Mouse (Mus musculus) lung, postnatal 36 days (tissue): Measurements from ENCODE around the gene Trim44.

Experiments
- DNase-seq: peaks from one replicate; pipeline ENCODE4 v3.0.0; 2022; ENCODE audit warnings: mixed read lengths

Gene Trim44

DNA sequence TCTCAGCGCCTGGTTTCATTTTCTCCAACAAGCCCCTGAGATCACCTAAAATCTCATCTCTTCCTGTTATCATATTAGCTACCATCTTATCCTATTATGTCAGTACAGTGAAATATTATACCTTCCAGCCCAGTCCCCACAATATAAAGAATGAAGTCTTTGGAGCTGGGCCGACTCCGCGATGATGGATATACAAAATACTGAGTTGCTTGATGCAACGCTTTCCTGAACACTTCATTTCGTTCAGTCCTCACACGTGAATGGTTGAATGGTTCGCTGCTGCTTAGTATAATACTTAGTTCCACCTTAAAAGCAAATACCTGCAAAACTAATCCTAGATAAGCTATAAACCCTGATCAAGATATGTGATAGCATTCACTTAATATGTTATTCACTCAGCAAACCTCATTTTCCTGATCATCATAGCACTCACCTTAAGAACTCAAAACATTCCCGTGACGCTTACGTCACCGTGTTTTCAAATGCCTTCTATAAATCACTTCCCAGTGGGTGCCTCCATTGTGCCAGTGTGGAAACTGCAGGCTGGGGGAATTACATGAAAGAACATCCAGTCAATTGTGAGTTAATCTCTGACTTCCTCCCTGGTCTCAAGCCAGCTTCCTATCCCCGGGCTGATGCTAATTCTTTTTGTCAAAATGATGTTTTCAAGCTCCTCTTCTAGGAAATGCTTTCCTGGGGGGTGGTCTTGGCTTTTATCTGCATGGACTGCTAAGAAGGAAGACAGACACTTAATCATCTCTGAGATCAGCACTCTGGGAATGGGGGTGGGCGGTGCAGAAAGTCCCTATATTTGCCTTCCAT, at the start of gene Trim44:
Gene Trim44, minus strand, starts transcription at position 466 of the 822 bp plus-strand sequence.
- DNase-seq: no peak

DNA sequence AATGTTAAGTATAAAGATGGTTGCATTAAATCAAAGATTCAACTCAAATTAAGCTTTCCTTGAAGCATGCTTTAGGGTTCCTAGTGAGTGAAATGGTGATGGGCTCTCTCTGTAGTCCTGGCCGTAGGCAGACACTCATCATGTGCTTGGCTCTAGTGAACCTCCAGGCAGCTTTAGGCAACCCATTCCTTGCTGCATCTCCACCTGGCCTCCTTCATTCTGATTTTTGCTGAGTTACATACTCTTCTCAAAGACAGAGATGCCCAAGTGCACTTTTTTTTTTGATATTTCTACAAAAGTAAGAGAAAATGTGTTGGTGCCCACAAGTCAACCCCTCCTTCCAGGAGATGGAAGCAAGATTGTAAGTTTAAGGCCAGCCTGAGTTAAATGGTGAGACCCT, 47.5 kb upstream of the Trim44 start:
- no peak for DNase-seq

DNA sequence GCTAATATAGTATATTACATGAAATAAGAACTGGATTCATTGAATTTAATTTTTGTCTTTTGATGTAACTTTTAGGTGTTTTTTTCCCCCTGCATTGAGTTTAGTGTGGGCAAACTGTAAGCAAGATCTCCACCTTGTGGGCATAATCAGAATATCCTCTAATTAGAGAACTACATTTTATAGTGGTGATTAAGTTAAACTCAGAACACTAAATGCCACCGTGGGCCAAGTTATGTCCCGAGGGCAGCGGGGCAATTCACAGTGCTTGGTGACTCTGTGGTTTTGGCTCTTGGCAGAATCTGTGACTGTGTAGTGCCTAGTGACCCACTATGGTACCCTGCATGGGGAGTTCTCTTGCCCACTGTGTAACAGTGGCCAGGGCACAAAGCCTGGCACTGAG, 45.8 kb upstream of the Trim44 start:
- peak; percentile 26 for DNase-seq

DNA sequence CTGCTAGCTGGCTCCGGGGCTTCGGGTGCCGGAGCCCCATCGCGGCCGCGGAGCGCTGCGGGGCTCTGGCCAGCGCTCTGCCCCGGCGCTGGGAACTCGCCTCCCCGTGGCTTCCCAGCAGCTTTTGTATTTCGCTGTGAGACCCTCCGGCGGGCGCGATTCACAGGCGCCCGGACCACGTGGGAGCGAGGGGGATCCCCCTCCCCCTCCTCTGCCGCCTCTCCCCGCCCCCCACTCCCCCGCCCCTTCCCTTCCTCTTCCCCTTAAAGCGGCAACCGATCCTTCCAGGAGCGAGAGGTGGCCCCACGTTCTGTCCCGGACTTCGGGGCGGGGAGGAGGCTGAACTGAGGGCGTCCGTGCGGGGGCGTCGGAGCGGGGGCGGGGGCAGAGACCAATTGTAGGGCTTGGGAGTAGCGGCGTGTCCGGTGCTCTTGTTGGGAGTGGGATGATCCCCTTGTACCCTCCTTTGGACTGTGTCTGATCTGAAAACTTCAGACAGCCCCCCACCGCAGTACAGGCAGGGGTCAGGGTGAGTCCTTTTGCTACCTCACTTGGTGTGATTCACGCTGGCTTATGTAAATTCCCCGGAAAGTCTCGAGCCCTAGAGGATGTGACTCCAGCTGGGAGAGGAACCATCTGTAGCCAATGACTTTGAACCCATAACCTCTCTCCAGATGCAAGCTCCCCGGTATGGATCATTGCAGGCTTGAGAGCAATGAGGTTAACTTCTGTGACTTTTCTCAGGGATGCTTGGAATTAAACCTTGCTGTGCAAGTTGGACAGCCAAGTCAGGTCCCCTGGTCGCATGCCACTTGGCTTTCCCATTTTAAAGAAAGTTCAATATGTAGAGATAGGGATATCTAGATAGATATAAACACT, 44.3 kb upstream of the Trim44 start, which contains the start of gene Fjx1:
Gene Fjx1, minus strand, starts transcription at position 829 of the 879 bp plus-strand sequence.
- DNase-seq: peak; percentile 21

DNA sequence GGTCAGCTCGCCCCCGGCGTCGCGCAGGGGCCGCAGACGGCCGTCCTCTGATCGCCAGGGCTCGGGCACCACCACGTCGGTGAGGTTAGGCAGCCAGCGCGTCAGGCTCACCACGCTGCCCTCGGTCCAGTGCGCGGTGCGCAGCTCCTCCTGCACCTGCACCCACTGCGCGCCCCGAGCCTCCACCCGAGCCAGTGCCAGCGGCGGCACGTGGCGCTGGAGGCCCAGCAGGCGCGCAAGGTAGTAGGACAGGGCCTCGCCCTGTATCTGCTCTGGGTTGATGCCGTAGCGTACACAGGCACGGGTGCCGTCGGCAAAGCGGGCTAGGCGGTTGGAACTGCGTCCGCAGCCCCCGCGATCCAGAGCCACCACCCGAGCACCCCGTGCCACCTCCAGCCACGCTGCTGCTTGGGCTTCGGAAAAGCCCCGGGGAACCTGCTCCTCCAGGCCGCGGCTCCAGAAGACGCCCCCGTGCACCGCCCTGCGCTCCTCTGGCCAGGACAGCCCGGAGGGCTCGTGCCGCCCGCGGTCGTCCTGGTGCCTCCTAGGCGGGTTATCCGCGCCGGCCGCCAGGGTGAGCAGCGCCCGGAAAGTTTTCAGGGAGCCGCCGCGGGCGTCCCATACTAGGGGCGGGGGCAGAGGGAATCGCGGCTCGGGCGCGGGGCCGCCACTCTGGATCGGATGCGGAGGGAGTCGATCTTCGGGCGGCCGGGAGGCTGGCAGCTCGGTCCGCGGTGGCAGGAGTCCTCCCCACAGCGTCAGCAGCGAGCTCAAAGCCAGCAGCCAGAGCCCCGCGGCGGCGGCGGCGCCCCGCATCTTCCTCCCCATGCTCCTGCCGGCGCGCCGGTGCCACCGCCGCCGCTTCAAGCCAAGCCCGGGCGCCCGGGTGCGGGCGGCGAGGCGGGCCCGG, 43.4 kb upstream of the Trim44 start:
- DNase-seq: peak; percentile 7

DNA sequence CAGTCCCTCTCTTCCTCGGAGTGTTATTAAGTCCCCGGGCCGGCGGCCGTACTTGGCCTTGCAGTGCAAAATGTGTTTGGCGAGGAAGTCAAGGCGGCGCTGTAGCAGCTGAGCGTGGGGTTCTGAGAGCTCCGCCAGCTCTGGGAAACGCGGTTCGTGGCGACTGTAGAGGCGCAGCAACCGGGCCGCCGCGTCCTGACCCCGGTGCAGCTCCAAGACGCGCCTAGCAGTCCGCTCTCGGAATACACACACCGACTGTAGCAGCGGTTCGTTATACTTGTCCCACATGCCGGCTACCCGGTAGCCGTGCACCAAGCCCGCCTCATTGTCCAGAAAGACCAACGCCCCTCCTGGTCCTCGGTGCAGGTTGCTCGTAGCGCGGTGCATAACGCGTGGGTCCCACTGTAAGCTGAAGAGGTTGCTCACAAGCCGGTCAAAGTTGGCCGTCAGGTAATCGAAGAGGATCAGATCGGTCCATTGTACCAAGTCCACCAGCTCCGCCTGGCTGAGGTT, 42.7 kb upstream of the Trim44 start:
- peak; percentile 63 for DNase-seq

DNA sequence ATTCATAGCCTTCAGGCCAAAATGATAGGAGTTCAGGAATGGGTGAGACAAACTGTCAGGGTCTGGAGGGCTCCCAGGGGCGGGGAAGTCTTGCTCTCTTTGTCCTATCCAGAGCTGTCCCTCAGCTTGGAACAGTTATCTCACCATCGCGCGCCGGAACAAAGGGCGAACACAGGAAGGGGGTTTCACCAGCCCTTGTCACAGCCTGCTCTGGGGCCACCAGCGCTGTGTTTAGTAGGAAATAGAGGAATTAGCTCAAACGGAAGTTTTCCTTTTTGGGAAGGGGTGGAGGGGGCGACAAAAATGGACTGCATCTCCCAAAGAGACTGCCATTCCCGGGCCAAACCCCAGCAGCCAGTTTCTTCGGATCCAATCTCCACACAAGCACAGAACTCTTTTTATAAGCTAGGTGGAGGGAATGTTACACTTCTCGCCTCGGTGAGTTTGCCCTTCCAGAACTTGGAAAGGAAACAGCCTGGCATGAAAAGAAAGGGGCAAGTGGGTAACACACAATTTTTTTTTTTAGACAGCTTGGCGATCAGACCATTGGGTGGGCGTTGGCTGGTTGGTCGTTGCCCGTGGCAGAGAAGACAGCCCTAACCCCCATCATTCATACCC, 42.1 kb upstream of the Trim44 start:
- DNase-seq: peak; percentile 7

DNA sequence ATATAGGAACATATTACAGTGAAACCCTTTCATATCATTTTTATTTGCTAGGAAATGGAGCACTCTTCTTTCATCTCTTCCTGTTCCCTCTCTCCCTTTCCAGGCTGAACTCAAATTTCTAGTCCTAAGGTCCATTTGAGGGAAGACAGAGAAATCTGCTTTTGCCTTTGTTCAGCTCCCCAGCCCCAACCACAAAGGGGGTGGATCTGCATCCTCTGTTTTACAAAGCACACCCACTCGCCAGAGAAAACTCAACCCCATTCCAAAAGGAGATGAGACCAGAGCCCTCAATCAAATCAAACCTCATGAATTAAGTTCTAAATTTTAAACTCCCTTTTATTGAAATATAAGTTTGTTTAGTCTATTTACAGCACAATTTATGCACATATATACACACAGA, 41.4 kb upstream of the Trim44 start:
- no peak for DNase-seq

DNA sequence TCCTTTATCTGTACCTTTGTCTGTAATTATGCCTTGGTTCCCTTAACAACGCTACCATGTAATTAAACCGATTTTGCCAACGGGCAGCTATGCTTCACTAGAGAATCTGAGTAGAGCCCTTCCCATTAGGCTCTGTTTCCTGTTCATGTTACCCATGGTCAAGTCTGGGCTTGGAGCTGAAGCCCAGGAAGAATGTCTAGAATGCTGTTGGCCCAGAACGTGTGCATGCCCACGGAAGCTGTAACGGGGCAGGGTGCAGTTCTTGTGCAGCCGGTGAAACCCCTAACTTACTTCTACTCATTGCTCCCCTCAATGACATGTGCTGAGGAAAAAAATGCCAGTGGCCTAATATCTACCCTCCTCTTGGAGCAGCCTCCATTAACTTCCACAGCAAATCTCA, 40.2 kb upstream of the Trim44 start:
- no peak for DNase-seq

DNA sequence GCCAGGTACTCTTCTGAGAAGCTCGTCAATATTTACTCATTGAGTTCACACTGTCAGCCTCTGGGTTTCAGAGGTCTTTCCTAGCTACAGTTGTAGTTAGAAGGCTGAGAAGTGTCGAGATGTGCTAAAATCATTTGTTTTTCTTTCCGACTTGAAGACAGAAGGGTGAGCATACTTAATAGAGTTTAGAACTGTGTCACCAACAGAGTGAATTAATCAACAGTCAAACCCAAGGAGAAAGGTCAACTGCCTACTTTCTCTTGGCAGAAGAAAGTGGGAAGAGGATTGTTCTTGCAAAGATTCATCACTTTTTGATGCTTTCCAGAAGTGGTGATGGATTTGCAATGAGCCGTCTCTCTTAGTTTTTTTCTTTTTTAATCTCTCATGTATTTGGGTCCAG, 39.2 kb upstream of the Trim44 start:
- DNase-seq: no peak

DNA sequence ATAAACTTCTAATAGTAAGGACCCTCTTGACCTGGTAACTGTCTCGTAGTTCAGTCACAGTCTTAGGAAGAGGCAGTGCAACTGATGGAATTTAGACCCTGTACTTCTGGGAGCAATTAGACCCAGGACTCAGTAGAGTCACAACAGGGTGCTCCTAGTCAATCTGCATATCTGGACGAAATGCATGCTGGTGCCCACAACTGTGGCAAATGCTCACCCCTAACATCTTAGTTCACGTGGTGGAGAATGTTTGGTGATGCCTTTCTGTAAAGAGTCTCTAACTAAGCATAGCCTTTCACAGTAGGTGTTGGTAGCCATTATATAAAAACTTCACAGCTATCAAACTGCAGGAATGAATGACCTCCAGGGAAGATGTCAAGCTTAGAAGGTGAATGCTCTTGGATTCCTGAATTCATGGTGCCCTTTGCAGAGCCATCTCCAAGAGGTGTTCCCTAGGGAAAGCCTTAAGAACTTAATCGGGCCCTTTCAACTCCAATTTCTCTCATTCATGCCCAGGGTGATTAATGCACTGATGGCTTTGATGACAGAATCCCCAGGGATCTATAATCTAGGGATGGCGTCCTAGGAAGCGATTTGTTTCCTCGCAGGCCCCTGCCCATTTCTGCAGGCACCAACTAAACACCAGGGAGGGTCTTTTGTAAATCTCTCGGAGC, 29.9 kb upstream of the Trim44 start:
- DNase-seq: no peak

DNA sequence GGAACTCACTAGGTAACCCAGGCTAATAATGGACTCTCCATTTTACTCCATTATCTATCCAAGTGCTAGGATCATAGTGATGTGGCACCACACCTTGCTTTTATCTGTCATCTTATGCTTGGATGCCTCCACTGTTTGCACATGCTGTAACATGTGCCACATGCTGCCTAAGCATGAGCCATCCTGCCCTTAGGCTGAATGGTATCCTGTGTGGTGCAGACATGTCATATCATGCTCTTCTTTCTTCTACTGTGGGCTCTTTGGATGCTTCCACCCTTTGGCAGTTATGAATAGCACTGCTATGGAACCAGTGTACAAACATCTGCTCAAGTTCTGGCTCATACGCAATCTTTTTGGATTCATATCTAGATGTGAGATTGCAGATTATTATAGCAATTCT, 26.3 kb upstream of the Trim44 start:
- DNase-seq: no peak

DNA sequence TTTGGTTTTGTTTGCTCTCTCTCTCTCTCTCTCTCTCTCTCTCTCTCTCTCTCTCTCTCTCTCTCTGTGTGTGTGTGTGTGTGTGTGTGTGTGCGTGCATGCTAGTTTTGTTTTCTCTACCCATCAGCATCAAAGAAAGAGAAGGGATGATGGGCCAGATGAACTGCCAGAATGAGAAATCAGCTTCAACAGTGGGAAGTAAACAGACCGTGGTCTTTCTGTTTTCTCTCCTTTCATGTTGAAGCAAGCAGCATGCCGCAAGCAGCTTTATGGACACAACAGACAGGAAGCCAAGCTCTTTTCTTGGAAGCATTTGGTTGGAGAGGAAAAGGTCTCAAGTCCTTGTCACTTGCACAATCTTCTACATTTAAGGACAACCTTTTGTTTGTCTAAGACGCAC, 23.5 kb upstream of the Trim44 start:
- DNase-seq: no peak

DNA sequence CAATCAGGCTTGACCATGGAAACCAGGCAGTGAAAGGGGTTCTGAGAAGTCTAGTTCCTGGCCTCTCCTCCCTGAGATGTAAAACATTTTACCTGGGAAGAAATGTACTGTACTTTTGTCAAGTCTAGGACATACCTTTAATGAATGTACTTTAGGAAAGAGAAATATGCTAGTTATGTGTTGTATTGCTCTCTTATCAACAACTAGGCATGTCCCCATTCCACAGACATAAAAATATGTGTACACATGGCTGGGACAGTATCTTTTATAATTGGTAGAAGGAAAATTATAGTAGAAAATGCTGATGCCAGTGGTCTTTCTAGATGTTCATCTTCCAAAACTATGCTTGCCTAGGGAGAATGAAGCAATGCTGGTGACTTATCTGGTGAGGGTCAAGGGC, 20.3 kb upstream of the Trim44 start:
- DNase-seq: no peak

DNA sequence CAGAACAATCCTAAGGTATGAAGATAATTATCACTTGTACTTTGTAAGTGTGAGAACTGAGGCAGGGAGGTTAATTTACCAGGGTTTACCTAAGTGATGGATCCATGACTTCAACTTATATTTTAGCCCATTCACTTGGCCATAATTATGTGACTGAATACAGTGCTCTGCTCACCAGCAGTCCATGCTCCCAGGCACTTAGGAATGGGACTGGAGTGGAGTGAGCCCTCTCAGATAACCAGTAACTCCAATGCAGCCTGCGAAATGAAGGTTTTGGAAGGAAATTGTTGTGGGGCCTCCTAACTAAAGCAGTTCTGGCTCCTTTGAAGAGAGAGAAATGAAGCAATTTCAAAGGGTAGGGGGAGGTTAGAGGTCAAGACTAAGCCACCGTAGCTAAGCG, 18.8 kb upstream of the Trim44 start:
- DNase-seq: no peak

DNA sequence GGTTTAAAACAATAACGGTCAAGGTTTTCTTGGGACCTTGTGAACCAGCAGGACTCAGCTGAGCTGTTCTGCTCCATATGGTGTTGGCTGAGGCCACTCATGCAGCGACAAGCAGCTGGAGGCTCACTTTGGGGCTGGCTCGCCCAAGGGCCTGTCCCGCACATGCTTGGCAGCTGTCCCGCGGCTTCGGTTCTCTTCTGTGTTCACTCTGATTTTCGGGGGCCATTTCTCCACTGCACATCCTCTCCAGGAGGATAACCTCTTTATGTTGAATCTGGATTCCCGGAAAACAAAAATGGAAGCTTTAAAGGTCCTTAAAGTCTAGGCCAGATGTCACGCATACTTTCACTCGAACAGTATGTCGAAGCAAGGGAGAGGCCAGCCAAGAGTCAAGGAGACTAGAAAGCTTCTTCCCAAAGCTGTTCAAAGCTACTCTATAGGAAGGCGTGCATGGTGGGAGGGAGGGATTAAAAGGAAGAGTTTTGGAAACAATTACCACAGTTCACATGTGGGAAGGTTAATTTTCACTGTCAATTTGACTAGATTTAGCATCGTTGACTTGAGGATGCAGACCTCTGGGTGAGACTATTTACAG, 8.6 kb upstream of the Trim44 start:
- no peak for DNase-seq

DNA sequence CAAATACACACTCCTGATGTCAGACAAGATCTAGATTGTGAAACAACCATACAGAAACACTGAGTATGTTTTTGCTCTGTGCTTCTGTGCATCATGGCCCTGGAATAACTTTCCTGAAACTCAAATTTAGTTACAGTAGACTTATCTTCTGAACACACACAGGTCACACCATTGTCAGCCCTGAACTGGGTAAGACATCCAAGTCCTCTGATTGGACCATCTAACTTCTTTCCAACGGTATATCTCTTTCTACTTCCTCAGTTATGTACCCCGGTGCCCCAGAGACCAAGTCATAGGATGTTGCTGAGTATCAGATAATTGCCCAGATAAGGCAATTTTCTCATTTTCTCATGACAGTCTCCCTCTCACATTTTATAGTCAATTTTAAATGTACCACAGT, 5.1 kb upstream of the Trim44 start:
- DNase-seq: no peak

DNA sequence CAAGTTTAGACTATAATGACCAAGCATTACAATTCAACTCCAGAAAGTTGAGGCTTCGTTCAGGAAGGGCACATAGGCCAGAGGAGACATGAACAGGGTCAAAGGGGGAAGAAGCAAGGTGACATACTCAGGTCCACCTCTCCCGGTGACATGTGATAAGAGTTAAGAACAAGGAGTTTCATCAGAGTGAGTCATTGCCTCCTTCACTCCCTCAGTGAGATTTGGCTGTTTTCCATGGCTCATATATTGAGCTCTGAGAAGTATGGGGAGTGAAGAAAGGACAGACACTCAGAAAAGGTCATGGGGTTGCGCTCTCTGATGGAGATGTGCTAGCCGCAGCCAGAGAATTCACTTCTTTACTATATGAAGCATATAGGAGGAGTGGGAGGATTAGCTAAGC, 3.0 kb upstream of the Trim44 start:
- DNase-seq: peak; percentile 29

DNA sequence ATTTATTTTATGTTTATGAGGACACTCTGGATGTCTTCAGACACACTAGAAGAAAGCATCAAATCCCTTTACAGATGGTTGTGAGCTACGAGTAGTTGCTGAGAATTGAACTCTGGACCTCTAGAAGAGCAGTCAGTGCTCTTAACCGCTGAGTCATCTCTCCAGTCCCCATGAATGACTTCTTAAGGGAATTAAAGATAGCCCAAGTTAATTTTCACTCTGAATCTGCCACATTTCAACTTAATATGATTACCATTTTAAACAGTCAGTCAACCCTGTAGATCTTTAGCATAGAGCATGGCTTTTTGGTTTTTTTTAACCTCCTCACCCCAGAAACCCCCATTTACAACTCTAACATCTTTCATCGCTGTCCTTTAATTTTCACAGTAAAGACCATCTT, 2.1 kb upstream of the Trim44 start:
- no peak for DNase-seq

DNA sequence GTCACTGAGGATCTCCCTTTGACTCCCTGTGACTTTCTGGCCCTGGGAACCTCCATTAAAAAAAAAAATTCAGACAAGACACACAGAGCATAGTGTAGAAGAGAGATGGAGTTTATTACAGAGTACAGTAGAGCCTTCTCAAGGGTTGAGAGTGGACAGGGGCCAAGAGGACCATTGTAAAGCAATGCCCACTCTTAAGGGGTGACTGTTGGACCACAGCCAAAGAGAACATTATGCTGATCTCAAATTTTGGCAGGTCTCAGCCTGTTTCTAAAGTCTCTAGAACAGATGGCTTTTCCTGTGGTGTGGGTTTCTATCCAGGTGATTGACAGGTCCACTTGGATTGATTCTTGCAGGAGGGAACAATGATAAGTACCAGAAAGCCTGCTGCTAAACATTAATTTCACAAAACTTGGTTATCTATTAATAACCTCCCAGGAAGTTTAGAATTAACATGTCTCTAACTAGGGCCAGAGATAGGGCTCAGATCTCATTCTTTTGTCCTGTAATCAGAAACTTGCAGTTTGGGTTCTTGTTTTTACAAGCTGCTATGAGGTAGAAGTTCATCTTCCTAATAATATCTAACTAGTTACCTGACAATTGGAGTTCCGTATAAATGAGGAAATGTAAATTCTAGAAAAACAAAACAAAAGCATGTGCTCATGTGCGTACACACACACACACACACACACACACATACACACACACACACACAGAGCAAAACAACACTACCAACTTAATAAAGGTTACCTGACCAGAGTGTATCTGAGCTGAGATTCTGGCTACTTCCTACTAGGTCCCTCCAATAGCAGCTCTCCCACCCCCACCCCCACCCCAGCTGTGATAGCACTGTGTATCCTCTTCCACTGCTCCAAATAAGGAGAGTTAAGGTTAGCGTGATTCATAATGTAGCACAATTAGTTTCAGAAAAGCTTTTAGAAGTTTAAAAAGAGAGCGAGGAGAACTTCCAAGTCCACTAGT, 1.0 kb downstream of the Trim44 start:
- peak; percentile 34 for DNase-seq
